Comparison of ENCODE assay signal across 8 mouse cellular contexts in the genomic region with DNA sequence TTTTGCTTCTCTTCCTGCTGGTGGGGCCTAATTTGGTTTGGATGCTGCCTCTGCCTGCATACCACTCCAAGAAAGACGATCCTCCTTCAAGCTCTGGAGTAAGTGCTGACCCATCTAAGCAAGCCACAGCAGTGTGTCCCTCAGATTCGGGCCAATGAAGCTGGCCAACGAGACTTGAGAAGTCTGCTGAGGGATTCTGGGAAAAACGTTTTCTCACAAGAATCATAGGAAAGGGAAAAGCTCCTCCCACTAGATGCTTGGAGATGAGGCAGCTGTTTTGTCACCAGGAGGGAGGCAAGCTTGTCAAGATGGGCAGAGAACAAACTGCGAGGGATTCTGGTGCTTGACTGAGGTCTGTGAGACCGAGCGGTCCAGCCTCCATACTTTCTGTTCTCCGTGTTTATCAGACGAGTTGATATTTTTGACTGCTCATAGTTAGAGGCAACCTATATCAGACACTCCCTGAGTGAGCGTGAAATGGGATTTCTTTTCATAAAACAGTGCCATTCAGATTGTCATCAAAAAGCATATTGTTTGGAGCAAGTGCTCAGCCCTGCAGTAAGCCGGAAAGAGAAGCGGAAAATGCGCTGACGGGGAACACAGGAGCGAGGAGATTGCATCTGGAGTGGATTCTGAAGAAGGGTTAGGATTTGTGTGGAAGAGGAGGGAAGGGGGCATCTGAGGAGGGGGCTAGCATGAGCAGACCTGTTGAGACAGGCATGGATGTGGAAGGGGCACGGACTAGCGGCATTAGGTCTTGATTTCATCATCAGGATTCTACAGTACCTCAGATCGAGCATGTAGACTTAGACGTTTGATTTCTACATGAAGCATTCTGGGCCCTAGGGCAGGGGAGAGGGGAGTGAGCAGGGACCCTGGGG. TPM values are rescaled to one million over a fixed set of nuclear protein-coding genes. Genes with fewer than 3 reads are reported as not detected.
DNase-seq lines count a peak whose midpoint lies in the region; ATAC-seq lines count a peak whose summit lies in the region.

No protein-coding gene starts in this region.

- no peaks in the 10 kb centered on the region for H3K27me3 ChIP-seq in forebrain, embryonic 11.5 days (ENCODE audit: control insufficient read depth, insufficient read depth, low read length)
- H3K27me3 ChIP-seq in forebrain, embryonic 12.5 days = peaks cover 12% of the 10 kb centered on the region
- no peaks in the 10 kb centered on the region for H3K27me3 ChIP-seq in embryonic facial prominence, embryonic 15.5 days
- H3K27me3 ChIP-seq in midbrain, embryonic 12.5 days = peaks cover 67% of the 10 kb centered on the region

- H3K4me2 ChIP-seq in forebrain, embryonic 11.5 days (ENCODE audit: low read depth, low read length, severe bottlenecking) = no peak overlapping the region
- no peak overlapping the region for H3K4me2 ChIP-seq in forebrain, embryonic 12.5 days
- H3K4me2 ChIP-seq in embryonic facial prominence, embryonic 15.5 days (replicated peaks) = no peak overlapping the region
- peak overlapping the region; percentile 27 for H3K4me2 ChIP-seq in midbrain, embryonic 12.5 days (replicated peaks)

- H3K27ac ChIP-seq in forebrain, embryonic 11.5 days (ENCODE audit: low read depth, low read length) = peak overlapping the region; percentile 15; the same call in 1 of the 2 replicates
- H3K27ac ChIP-seq in forebrain, embryonic 12.5 days = no peak overlapping the region
- peak overlapping the region; percentile 68 for H3K27ac ChIP-seq in embryonic facial prominence, embryonic 15.5 days (replicated peaks)
- H3K27ac ChIP-seq in midbrain, embryonic 12.5 days (replicated peaks) = peak overlapping the region; percentile 60

- no peaks in the 10 kb centered on the region for H3K36me3 ChIP-seq in forebrain, embryonic 11.5 days (ENCODE audit: control insufficient read depth, insufficient read depth, low read length)
- no peaks in the 10 kb centered on the region for H3K36me3 ChIP-seq in forebrain, embryonic 12.5 days (replicated peaks)
- no peaks in the 10 kb centered on the region for H3K36me3 ChIP-seq in embryonic facial prominence, embryonic 15.5 days
- no peaks in the 10 kb centered on the region for H3K36me3 ChIP-seq in midbrain, embryonic 12.5 days

- no peak for DNase-seq in forebrain, embryonic 11.5 days (ENCODE audit: low spot score)
- DNase-seq in heart, postnatal 25 days (ENCODE audit: low spot score) = peak; percentile 57
- no peak for DNase-seq in left cerebral cortex, postnatal 10 days (ENCODE audit: extremely low spot score in 1 of 2, low spot score in 2 of 2)

- H3K4me3 ChIP-seq in forebrain, embryonic 11.5 days (ENCODE audit: low read depth, low read length) = no peak overlapping the region
- no peak overlapping the region for H3K4me3 ChIP-seq in forebrain, embryonic 12.5 days (replicated peaks)
- H3K4me3 ChIP-seq in embryonic facial prominence, embryonic 15.5 days (replicated peaks) = no peak overlapping the region
- H3K4me3 ChIP-seq in midbrain, embryonic 12.5 days = no peak overlapping the region

- H3K9me3 ChIP-seq in forebrain, embryonic 11.5 days (ENCODE audit: control insufficient read depth, low read length) = no peaks in the 10 kb centered on the region
- no peaks in the 10 kb centered on the region for H3K9me3 ChIP-seq in forebrain, embryonic 12.5 days
- no peaks in the 10 kb centered on the region for H3K9me3 ChIP-seq in embryonic facial prominence, embryonic 15.5 days (replicated peaks)
- H3K9me3 ChIP-seq in midbrain, embryonic 12.5 days = no peaks in the 10 kb centered on the region

- no peak for ATAC-seq in forebrain, embryonic 11.5 days (replicated peaks; ENCODE audit: low FRiP score)
- ATAC-seq in forebrain, embryonic 12.5 days (ENCODE audit: low FRiP score) = no peak
- peak; percentile 31; the same call in 1 of the 2 replicates for ATAC-seq in embryonic facial prominence, embryonic 15.5 days (ENCODE audit: insufficient number of reproducible peaks, low FRiP score, low TSS enrichment, low read depth)
- peak; percentile 61 for ATAC-seq in midbrain, embryonic 12.5 days (ENCODE audit: low FRiP score, low read depth)
- no peak for ATAC-seq in megakaryocyte-erythroid progenitor cell, adult 5-6 weeks (replicated peaks; ENCODE audit: low FRiP score, low TSS enrichment, poor library complexity, severe bottlenecking)
- no peak for ATAC-seq in megakaryocyte, adult 5-6 weeks (ENCODE audit: poor library complexity, severe bottlenecking)

- peaks cover 12% of the 10 kb centered on the region for H3K4me1 ChIP-seq in forebrain, embryonic 11.5 days (replicated peaks; ENCODE audit: control insufficient read depth, insufficient read depth, low read length)
- H3K4me1 ChIP-seq in forebrain, embryonic 12.5 days = peaks cover 79% of the 10 kb centered on the region
- H3K4me1 ChIP-seq in embryonic facial prominence, embryonic 15.5 days = peaks cover 100% of the 10 kb centered on the region
- peaks cover 81% of the 10 kb centered on the region for H3K4me1 ChIP-seq in midbrain, embryonic 12.5 days

- WGBS in forebrain, embryonic 11.5 days = 66% methylated on average over 19 of the region's 19 CpGs
- WGBS in forebrain, embryonic 12.5 days = 67% methylated on average over 19 of the region's 19 CpGs
- WGBS in embryonic facial prominence, embryonic 15.5 days = 27% methylated on average over 19 of the region's 19 CpGs
- 45% methylated on average over 19 of the region's 19 CpGs for WGBS in midbrain, embryonic 12.5 days

- intact Hi-C loops in heart, postnatal 25 days (cut with DNase I) = no loop called here
- intact Hi-C loops in left cerebral cortex, postnatal 10 days (cut with DNase I) = no loop called here

- H3K9ac ChIP-seq in forebrain, embryonic 11.5 days (ENCODE audit: low read length) = no peak overlapping the region
- no peak overlapping the region for H3K9ac ChIP-seq in forebrain, embryonic 12.5 days
- H3K9ac ChIP-seq in embryonic facial prominence, embryonic 15.5 days = no peak overlapping the region
- no peak overlapping the region for H3K9ac ChIP-seq in midbrain, embryonic 12.5 days (replicated peaks)

RNA-seq across cellular contexts. Expression of gene Igsf3, which starts 17.0 kb away (rescaled TPM):
- polyA plus RNA-seq in forebrain, embryonic 11.5 days (2014; fragmentation: Nextera tagmentation; extraction: Ambion mirVana) = 19.1 and 19.3 TPM in 2 replicates
- polyA plus RNA-seq in forebrain, embryonic 12.5 days (2016; fragmentation: Nextera tagmentation; extraction: Ambion mirVana) = 27.8 and 29.0 TPM in 2 replicates
- 76.1 and 77.2 TPM in 2 replicates for polyA plus RNA-seq in embryonic facial prominence, embryonic 15.5 days (2015; fragmentation: Nextera tagmentation; extraction: Ambion mirVana)
- 10 to 100 TPM; 11.6 to 12.5 TPM for total RNA-seq in heart, postnatal 25 days (2021)
- 46.1 and 53.1 TPM in 2 replicates for polyA plus RNA-seq in midbrain, embryonic 12.5 days (2016; fragmentation: Nextera tagmentation; extraction: Ambion mirVana)
- total RNA-seq in megakaryocyte-erythroid progenitor cell, adult 5-6 weeks (2014; fragmentation: Nextera tagmentation) = 14.2 and 22.4 TPM in 2 replicates
- 8.4 and 12.3 TPM in 2 replicates for total RNA-seq in megakaryocyte-erythroid progenitor cell, adult 5-6 weeks (2017)
- 0.11 TPM in 1 of 2 replicates, not detected in the other for total RNA-seq in megakaryocyte, adult 5-6 weeks (2015)
- 0.40 and 0.57 TPM in 2 replicates for total RNA-seq in megakaryocyte, adult 5-6 weeks (2017)
- total RNA-seq in left cerebral cortex, postnatal 10 days (2021) = 10 to 100 TPM; 44.7 to 46.6 TPM

Comparison
In these comparisons a context has a peak if more than half of its experiments do, and no peak if none do; other contexts are left out.
1. ATAC-seq: peak in embryonic facial prominence, embryonic 15.5 days (single experiment) and midbrain, embryonic 12.5 days (single experiment); none in forebrain, embryonic 11.5 days (single experiment), forebrain, embryonic 12.5 days (single experiment), megakaryocyte-erythroid progenitor cell, adult 5-6 weeks (single experiment) and megakaryocyte, adult 5-6 weeks (single experiment).
2. RNA of gene Igsf3, which starts 17.0 kb away (total RNA-seq): 44.7 to 46.6 TPM in left cerebral cortex, postnatal 10 days, 8.4 to 22.4 TPM in megakaryocyte-erythroid progenitor cell, adult 5-6 weeks and 11.6 to 12.5 TPM in heart, postnatal 25 days; 0.11 to 0.57 TPM in megakaryocyte, adult 5-6 weeks; every median in the first group is over 4 times any median in the second.